Mouse (Mus musculus) heart, adult 18-20 months (tissue): ENCODE measurements around the gene Atp8a1. TPM values are rescaled to one million over a fixed set of nuclear protein-coding genes. Genes with fewer than 3 reads are reported as not detected.

Experiments
- microRNA-seq, 2 experiments: library from miRNA; unstranded; fragments of <30 nt; microRNA quantifications; one replicate each; pipeline ENCODE4 v1.2.0; 2022
- total RNA-seq, 2 experiments: library from RNA; stranded (reverse); gene quantifications; 2 replicates each; pipeline ENCODE4 v1.2.3; 2021

Atp8a1 gene
- total RNA-seq, 2 experiments from 2014 or later = 26.9 to 30.1 TPM

Small RNAs within 50 kb of the gene (microRNA-seq; reads per million reads assigned to microRNA genes)
- 0 reads per million in 2 experiments for gene Gm23617

Other genes with a start within 250 kb of the Atp8a1 start
- gene Shisa3, start 239.6 kb downstream of the Atp8a1 start, total RNA-seq = 1 to 10 TPM; 1.3 to 1.5 TPM
- gene Gm5108, start 94.2 kb upstream of the Atp8a1 start, total RNA-seq = not detected
- not detected for gene Gm21905, start 99.0 kb upstream of the Atp8a1 start, total RNA-seq
- gene Grxcr1, start 184.4 kb upstream of the Atp8a1 start, total RNA-seq = not detected